Mouse (Mus musculus): ENCODE measurements around the gene Prpf39.

DNA sequence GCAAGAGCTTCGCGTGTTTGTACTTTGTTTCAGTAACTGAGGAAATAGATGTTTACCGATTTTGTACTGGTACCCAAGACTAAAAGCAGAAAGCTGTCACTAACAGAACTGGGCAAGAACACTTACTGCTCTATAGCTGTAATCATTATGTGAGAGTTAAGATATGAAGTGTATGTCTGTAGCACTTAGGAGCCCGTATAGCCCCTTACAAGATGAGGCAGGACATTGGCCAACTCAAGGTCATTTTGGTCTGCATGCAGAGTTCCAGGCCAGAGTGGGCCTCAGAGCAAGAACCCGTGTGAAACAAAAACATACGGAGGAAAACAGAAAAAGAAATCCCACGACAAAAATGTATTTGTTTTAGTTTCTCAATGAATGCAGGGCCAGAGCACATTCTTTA, 38.5 kb downstream of the Prpf39 start:
- TF ChIP-seq POLR2A (IDR thresholded peaks at IDR 0.05; ENCODE audit: insufficient read length, low read depth) (no peak), E2F4 (IDR thresholded peaks at IDR 0.05; ENCODE audit: insufficient read depth) (no peak), USF1 (IDR thresholded peaks at IDR 0.05; ENCODE audit: low read depth) (no peak), TCF3 (IDR thresholded peaks at IDR 0.05; ENCODE audit: insufficient read length, low read depth) (no peak), REST (IDR thresholded peaks at IDR 0.05; ENCODE audit: insufficient read depth, insufficient read length) (no peak), MAX (IDR thresholded peaks at IDR 0.05; ENCODE audit: low read depth) (no peak), MYOD1 (IDR thresholded peaks at IDR 0.05; ENCODE audit: control insufficient read depth in 1 of 3, insufficient read length in 2 of 3, low read depth in 2 of 3) (no peak), TCF12 (IDR thresholded peaks at IDR 0.05; ENCODE audit: insufficient read depth, poor library complexity, severe bottlenecking) (no peak), MYOG (IDR thresholded peaks at IDR 0.05; ENCODE audit: control insufficient read depth in 1 of 3, insufficient read depth in 1 of 3, insufficient read length in 2 of 3, low read depth in 2 of 3) (no peak), POLR2AphosphoS2 (IDR thresholded peaks at IDR 0.05; ENCODE audit: insufficient read length, low read depth) (no peak), CEBPB (IDR thresholded peaks at IDR 0.05; ENCODE audit: insufficient read depth, poor library complexity, severe bottlenecking) (no peak)
